Mouse (Mus musculus) naive thymus-derived CD4-positive, alpha-beta T cell, adult 2 months (primary cell): ENCODE measurements around the gene Haus5.

Source experiments
- DNase-seq: peaks from one replicate; pipeline ENCODE4 v3.0.0-alpha.2; 2011; ENCODE audit warnings: low read depth

Haus5 gene

GRCm38 (mm10) chr7:30664529-30665200 is at the start of gene Haus5:
TSS of gene Haus5 (minus strand) at chr7:30664994.
- DNase-seq: peak; percentile 96

- no peak for DNase-seq
Observed at GRCm38 (mm10) chr7:30711942-30712341, 47.1 kb upstream of the Haus5 start, which contains the start of gene Atp4a. TSS of gene Atp4a (plus strand) at chr7:30712209.

- DNase-seq: no peak
Observed at GRCm38 (mm10) chr7:30707441-30707840, 42.6 kb upstream of the Haus5 start.

DNA sequence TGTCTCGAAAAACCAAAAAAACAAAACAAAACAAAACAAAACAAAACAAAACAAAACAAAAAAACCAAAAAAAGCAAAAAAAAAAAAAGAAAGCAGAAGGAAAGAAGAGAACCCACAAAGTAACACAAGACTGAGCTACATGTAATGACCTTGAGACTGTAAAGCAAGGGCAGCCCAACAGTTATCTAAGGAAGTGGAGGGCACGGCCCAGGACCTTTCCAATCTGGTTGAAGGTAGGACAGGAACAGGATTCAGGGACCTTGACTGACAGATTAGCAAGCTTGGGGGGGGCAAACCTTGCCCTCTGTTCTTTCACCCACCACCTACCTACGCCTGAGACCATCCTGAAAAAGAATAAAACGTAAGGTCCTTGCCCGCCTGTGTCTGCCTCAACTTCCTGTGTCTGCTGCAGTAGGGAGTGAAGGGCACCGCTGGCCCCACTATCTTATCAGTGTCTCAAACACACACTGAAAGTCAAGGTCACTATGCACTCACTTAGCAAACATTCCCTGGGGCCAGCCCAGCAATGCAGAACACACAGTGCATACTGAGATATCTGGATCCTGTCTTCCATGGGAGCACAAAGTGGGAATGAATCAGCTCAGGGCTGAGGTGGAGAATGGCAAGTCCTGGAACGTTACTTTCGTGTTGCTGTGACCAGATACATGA is 41.6 kb upstream of the Haus5 start:
- DNase-seq: no peak

DNA sequence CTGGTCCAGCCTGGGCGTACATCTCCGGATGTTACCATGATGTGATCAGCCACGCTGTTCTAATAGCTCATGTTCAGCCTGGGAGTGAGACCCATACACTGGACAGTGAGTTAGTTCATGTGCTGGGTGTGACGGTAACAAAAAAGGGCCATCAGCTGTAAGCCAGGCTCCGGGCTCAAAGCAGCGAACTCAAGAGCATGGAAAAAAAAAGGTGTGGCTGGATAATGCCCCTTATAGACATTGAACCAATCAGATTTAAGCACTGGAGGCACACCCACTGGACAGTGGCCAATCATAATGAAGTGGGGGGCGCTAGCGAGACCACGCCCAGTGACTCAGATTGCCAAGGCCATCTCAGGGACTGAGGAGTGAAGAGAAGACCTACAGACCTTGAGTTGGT is 33.8 kb upstream of the Haus5 start, which contains the start of gene 2200002J24Rik:
Gene 2200002J24Rik (plus strand): TSS at position 338 of the 400 bp plus-strand sequence.
- DNase-seq: no peak

DNA sequence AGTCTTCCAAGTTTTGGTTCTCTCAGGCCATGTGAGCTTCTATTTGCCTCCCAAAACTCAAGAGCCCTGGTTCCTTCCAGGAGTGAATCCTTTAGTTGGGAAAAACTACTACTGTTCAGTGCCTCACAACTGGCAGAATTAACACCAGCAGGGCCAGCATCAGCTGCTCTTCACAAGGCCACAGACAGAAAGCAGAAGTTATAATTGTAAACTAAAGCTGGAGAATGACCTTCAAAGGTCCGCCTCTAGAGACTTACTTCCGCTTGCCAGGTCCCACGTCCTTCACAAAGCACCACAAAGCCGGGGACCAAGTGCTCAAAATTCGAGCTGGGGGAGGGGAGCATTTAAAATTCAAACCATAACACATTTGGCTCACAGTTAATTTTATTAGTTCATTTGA is 33.3 kb upstream of the Haus5 start:
- no peak for DNase-seq

DNA sequence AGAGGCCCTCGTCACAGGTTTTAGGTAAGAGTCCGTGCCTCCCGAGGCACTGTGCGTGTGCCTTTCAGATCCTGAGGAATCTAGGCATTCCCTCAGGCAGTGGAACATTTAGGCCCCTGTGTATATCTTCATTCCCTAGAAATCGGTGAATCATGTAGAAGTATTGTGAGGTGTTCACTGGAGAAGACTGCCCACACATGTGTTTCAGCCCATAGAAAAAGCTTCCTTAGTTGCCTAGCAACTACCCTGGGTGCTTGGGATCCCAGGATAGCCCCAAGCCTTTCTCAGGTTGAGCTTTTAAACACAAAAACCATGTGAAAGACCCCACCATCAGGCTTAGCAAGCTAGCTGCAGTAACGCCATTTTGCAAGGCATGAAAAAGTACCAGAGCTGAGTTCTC is 23.5 kb upstream of the Haus5 start:
- DNase-seq: no peak

- DNase-seq: no peak
Observed at GRCm38 (mm10) chr7:30683425-30683824, 18.6 kb upstream of the Haus5 start.

DNA sequence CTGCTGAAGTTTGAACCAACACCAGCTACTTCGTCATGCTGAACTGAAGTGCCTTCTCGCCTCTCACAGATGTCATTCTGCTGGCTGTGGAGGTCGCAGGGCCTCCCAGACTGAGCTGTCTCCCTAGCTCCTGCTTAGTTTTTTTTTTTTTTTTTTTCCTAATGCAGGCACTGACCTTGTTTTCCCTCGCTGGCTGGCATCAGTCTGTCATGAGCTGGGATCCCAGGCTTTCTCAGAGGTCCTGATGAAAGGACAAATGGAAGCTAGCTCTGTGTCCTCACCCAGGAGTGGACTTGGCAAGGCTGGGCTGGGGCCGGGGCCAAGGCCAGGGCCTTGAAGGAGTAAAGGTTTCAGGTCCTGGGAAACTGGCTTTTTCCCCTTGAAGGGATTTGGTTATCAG is 17.1 kb upstream of the Haus5 start:
- DNase-seq: no peak

GRCm38 (mm10) chr7:30678263-30678975 is 13.6 kb upstream of the Haus5 start:
- no peak for DNase-seq

- no peak for DNase-seq
Observed at GRCm38 (mm10) chr7:30671480-30671879, 6.7 kb upstream of the Haus5 start, which contains the start of gene Pmis2. TSS of gene Pmis2 (minus strand) at chr7:30671605.

DNA sequence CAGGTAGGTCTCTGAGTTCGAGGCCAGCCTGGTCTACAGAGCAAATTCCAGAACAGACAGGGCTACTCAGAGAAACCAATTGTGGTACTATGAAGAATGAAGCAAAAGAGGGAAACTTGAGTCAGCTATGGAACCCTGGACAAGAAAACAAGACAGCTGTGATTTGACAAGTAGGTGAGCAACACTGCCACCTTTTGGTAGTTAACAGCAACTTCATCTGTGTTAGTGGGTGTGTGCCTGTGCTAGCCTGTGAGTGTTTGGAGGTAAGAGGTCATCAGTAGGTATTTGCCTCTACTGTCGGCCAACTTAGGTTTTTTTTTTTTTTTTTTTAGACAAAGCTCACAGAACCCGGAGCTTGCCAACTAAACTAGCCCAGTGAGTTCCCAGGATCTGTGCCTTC is 4.4 kb upstream of the Haus5 start:
- DNase-seq: peak; percentile 58

GRCm38 (mm10) chr7:30665321-30665720 is 527 bp upstream of the Haus5 start:
- no peak for DNase-seq

GRCm38 (mm10) chr7:30649591-30650540 is 14.9 kb downstream of the Haus5 start, which contains the start of gene Rbm42:
TSS of gene Rbm42 (minus strand) at chr7:30650317.
- DNase-seq: peak; percentile 99

GRCm38 (mm10) chr7:30639083-30639482 is 25.7 kb downstream of the Haus5 start:
- DNase-seq: no peak

- no peak for DNase-seq
Observed at GRCm38 (mm10) chr7:30636395-30636794, 28.4 kb downstream of the Haus5 start.

- DNase-seq: no peak
Observed at GRCm38 (mm10) chr7:30635752-30636151, 29.0 kb downstream of the Haus5 start, which contains the start of gene Etv2. TSS of gene Etv2 (minus strand) at chr7:30635852.

GRCm38 (mm10) chr7:30634621-30635020 is 30.2 kb downstream of the Haus5 start:
- DNase-seq: peak; percentile 62

DNA sequence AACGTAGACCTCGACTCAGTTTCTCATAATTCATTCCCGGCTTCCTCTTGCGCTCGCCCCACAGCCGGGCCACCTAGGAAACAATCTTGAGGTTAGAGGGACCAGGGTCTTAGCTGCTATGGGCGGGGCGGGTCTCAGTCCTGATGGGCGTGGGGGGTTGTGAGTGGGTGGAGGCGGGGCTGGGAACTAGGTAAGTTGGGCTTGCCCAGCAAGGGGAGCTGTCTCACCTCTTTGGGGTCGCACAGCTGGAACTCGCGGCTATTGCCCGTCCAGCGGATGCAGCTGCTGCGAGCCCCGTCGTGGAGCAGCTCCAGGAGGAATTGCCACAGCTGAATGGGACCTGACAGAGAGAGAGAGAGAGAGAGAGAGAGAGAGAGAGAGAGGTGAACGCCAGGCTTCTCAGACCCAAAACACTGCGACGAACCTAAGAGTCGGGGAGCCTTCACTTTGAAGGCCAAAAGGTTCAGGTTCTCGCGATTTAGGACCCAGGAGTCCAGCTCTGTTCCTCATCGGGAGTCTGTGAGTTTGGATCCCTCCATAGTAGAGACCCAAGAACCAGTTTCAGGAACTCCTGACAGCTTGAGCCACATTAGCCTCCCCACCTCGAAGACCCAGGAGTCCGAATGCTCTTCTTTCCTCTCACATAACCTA is 30.9 kb downstream of the Haus5 start:
- DNase-seq: no peak

DNA sequence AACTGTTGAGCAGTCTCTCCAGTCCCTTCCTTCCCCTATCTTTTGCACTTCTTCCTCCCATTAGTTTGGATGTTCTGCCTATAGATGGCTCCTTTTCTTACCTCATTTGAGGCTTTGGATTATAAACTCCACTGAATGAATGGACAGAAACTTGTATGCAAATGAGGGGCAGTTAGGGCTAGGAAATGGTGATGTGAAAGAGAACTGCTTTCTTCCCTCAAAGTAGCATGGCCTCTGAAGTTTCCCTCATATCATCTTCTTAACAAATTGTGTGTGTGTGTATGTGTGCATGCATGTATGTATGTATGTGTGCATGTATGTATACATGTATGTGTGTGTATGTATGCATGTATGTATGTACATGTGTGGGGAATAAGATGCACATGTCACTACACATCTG is 35.8 kb downstream of the Haus5 start:
- no peak for DNase-seq

DNA sequence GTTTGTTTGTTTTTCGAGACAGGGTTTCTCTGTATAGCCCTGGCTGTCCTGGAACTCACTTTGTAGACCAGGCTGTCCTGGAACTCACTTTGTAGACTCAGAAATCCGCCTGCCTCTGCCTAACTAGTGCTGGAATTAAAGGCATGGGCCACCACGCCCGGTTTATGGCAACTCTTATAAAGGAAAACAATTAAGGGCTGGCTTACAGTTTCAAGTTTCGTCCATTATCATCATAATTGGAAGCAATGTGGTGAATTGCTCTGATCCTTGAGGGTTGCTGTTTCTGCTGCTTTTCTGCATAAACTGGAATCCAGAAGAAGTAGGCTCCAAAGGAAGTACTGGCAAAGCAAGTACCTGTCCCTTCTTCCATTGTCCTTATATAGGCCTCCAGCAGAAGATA is 38.1 kb downstream of the Haus5 start:
- DNase-seq: no peak
